Mouse (Mus musculus) kidney, postnatal 4 days (tissue): Measurements from ENCODE around the gene Tns1.
A peak's percentile ranks its signal among the peaks of the same experiment; 100 is the strongest.

Experiments used
- DNase-seq, 2 experiments: peaks; one replicate each; pipeline ENCODE4 v3.0.0; 2021; ENCODE audit warnings: mixed read lengths in 2 of 2

Tns1 gene

DNA sequence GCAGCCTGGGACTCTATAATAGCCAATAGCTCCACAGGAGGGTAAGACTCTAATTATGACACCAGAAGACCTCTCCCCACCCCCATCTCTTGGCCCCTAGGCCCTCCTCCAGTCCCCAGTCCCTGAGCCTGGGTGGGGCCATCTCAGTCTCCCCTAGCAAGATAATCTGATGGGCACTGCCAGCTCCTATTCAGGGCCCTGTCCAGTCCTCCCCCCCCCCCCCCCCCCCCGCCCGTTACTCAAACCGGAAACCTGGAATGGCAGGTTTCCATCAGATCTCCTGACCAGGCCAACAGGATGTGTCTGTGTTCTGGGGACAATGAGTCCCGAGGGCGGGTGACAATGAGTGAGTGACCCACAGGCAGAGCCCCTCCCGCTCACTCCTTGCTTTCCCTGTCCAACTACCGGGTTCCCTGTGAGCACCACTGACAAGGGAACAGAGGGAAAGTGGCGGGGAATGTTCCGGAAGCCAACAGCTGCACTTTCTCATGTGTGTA is 136.5 kb downstream of the Tns1 start:
- DNase-seq: peak; percentile 44 to 58

DNA sequence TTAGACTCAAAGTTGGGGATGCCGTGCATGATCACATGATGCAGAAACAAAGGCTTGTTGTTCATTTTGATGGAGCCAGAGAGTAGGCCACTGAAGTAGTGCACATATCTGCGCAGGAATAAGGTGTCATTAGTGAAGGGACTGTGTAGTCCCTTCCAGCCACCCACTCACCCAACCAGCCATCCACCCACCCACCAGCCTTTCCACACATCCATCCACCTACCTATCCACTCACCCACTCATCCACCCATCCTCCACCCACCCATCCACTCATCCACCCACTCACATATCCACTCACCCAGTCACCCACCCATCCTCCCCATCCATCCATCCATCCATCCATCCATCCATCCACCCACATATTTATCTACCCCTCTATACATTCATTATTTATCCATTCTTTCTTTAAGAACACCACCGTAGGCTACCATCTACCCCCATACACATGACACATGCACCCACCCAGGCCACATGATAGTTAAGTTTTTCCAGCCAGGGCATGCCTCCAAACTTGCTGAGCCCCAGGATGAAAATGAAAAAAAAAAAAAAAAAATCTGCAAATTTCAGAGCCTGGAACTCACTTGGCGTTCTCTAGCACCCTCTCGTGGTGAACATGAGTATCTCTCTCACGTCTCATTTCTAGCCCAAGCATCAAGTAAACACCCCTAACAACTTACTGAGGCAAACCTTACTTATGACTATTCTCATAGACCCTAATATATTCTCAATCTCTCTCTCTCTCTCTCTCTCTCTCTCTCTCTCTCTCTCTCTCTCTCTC is 137.8 kb downstream of the Tns1 start:
- DNase-seq: peak; percentile 50 to 69

- DNase-seq: no peak
These were observed 138.6 kb downstream of the Tns1 start for GRCm38 (mm10) chr1:73985611-73986010.

DNA sequence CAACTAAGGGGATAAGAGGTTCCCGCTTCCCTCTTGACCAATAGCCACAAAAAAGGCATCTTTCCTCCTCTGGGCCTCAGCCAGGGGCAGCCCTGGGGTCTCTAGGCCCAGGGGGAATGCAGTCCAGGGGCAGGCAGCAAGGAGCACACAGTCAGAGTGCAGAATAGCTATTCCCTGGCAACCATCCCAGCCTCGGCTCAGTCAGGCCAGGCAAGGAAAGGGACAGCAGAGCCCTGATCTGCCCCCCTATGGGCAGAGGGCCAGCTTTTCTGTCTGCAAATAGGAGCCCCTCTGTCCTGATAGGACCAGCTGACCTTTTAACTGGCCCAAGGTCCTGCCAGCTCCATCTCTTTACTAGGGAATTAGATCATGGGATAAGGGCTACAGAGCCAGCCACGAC is 145.0 kb downstream of the Tns1 start:
- no peak for DNase-seq

DNA sequence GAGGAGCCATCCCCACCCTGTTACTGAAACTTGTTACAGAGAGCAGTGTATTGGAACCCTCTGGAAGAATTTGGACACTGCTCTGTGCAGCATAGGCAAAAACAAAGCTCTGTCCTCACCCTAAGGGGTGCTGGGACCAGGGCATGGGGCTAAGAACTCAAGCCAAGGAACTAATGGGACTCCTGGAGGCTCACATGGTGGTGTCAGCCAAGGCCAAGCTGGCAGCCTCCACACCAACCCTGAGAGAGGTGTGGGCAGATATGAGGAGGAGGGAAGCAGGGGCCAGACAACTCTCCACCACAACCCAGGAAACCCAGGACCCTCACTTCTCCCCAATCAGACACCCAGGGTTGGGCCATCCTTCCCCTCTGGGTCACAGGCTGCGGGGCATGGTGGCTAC is 145.7 kb downstream of the Tns1 start:
- DNase-seq: no peak

- no peak for DNase-seq
These were observed 150.3 kb downstream of the Tns1 start for GRCm38 (mm10) chr1:73973992-73974391.

DNA sequence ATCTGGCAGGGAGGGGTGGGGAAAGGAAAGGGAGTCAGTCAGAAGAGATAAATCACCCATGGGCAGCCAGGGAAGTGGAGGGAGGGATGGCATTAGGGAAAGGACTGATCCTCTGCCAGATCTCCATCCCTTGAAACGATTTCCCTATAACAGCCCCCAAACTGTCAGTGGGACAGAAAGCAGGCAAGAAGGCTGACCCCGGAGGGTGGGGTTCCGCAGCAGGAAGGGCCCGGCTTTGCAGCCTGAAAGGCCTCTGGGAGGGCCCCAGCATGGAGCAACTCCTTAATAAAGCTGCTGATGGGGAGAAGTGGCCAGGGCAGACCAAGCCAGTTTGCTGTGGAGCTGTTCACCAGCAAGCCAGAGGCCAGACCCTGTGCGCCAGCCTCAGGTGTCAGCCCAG is 151.5 kb downstream of the Tns1 start:
- peak in 1 of 2 experiments; percentile 40 for DNase-seq

- no peak for DNase-seq
These were observed 154.0 kb downstream of the Tns1 start for GRCm38 (mm10) chr1:73970161-73970730.

DNA sequence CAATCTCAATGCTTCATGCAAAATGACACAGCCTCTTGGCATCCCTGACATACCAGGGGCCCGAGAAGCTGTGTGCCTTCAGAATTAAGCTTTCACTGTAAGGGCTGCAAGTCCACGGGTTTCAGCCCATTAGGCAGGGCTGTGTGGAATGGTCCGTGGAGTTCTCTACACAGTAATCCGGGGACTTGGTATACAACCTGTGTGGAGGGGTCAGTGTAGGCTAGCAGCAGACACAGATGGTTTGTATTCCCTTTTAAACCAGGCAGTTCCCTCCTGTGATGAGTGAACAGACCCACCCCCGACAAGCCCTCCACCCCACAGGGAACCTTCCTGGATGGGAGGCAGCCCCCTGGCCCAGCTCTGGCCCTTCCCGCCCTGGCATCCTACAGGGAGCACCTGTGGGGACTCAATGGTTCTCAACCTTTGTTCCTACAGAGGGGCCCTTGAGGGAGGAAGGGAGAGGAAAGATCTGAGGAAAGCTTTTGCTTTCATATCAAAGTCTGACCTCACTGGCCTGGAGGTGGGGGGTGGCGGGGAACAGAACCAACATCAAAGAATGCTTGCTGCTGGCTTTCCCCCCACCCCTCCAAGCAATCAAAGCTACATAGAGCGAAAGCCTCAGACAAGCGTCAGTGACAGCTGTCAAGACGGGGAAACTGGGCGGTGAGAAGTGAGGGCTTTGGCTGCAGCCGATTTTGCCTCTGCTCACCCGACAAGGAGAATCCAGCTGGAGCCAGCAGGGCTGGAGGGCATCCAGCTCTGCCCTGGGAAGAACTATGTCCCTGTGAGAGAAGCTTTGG is 155.3 kb downstream of the Tns1 start:
- DNase-seq: peak; percentile 43 to 44

- peak; percentile 65 to 80 for DNase-seq
These were observed 157.6 kb downstream of the Tns1 start for GRCm38 (mm10) chr1:73966411-73967238.

- no peak for DNase-seq
These were observed 160.0 kb downstream of the Tns1 start for GRCm38 (mm10) chr1:73964151-73964743.

DNA sequence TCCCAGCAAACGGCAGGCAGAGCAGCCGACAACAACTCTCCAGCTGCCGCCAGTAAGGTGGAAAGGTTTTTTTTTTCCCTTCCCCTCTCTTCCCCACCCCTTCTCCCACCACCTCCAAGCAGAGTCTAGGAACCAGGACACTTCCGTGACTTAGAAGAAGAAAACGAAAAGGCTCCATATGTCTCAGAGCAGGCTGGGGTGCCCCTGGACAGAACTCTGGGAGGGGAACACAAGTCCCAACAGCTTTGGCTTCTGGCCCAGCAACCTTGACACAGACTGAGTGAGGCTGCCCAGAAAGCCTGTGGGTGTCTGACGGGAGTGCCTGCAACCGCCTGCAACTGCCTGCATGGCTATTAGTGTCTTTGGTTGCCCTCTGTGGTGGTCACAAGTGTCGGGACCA is 160.6 kb downstream of the Tns1 start:
- peak; percentile 77 to 85 for DNase-seq

DNA sequence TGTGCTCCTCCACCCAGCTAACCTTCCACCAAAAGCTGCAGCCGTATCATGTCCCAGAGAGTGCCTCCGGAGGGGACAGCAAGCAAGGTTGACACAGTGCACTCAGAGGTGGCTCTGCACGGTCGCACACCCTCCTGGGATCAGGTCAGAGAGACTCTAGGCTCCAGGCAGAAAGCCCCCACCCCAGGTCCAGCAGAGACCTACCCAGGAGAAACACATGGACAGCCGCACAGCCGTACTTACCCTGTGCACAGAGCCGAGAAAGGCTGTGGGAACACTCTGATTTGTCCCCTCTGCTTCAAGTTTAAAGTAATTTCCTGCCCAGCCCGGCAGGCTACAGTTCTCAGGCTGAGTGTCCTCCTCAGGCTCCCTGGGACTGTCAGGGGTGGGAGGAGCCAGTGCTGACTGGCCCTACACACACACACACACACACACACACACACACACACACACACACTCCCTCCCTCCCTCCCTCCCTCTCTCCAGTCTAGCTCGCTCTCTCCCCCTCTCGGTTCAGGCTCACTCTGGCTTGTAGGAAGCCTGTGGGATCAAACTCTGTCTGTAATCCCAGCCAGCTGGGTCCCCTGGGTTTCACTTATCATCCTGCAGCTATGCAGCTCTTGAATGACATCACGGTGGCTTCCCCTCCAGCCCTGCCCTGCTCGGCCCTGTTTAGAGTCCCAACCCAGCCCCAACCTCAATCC is 161.4 kb downstream of the Tns1 start:
- DNase-seq: peak; percentile 86 to 91

- no peak for DNase-seq
These were observed 162.2 kb downstream of the Tns1 start for GRCm38 (mm10) chr1:73962049-73962448.

DNA sequence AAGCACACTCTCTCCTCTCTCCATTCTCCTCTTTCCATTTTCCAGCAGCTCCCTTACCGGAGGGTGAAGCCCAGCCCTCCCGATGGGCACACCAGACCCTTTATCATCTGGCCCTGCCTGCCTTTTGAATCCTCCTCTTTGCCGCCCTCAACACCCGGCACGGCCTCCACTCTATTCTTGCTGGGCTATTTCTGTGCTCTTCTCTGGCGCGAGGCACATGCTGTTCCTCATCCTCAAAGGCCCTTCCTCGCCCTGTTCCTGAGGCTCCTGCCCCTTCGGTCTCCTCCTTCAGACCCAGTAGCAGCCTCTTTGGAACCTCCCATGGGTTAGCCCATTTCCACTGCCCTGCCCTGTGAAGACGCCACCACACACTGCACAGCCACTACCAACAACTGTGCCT is 164.5 kb downstream of the Tns1 start:
- no peak for DNase-seq

- no peak for DNase-seq
These were observed 164.9 kb downstream of the Tns1 start for GRCm38 (mm10) chr1:73959344-73959743.

DNA sequence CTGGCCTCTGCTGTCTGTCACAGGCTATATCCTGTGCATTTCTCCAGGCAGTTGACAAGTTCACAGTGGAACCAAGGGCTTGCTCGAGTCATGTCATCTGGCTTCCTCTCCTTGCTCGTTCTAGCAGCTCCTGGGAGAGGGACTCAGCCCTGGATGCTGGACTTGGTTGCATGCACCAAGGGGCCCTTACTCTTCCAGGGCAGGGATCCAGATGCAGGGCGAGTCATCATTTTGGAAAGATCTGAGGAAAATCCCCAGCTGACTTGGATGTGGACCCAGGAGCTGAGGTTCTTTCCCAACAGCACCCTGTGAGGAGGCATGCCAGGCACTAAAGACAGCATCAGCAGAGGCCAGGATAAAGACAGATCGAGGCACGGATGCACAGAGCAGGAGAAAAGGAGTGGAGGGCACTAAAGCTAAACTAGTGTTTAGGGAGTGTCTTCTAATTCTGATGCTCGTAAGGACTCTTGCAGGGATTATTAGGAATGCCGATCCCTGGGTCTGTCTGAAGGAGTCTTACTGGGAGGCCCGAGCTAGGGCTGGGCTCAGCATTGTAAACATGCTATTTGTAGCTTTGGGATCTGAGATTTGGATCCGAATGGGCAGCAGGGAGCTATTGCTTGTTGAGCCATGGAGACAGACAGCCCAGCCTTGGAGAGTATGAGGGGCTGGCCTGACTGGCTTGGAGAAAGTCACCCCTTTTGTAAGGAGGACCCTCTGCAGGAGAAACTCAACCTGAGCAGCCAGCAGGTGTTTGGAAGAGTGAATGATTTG is 165.9 kb downstream of the Tns1 start:
- DNase-seq: peak in 1 of 2 experiments; percentile 34

- no peak for DNase-seq
These were observed 166.8 kb downstream of the Tns1 start for GRCm38 (mm10) chr1:73957428-73957827.

GRCm38 (mm10) chr1:73956320-73956719 is 167.9 kb downstream of the Tns1 start:
- DNase-seq: no peak

DNA sequence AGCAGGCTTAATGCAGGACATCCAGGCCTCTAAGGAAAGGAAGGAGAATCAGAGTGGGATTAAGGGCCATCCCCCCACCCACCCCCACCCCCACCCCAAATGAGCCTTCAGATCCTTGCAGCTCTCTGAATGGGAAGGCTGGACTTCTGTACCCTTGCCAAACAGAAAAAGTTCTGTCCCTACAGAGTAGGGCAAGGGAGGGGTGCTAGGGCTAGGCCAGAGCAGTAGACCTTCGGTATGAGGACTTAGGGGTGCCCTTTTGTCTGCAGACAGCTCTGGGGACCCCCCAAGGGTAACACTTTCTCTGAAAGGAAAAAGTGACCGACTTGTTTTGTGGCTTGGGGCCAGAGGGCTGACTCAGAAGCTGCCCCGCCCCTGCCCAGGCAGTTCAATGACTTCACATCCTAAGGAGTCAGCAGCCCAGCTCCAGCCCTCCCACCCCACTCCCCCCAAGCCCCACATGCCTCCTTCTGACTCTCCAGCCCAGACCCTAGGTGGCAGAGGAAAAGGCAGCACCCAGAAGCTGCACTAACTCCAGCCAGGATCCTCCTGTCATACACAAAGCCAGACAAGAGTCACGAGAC is 168.9 kb downstream of the Tns1 start:
- peak; percentile 59 to 75 for DNase-seq
